Mouse (Mus musculus) forebrain, embryonic 13.5 days (tissue): ENCODE results near the gene Aldh9a1. TPM values are rescaled to one million over a fixed set of nuclear protein-coding genes. Genes with fewer than 3 reads are reported as not detected.

ENCODE experiments used
- ATAC-seq: fragments of 200-750 bp; cut with Nextera tagmentation; 2 replicates; pipeline ENCODE4 v1.8.0; 2017
- H3K27ac ChIP-seq: fragments of 300-500 bp; sonication (generic); 2 replicates; pipeline ENCODE4 v1.5.1; 2015; ENCODE audit warnings: inconsistent platforms, mild to moderate bottlenecking, moderate library complexity
- H3K27me3 ChIP-seq: fragments of 300-500 bp; sonication (generic); 2 replicates; pipeline ENCODE4 v1.6.1; 2015; ENCODE audit warnings: mild to moderate bottlenecking, inconsistent platforms
- H3K36me3 ChIP-seq: fragments of 300-500 bp; sonication (generic); 2 replicates; pipeline ENCODE4 v1.6.1; 2015; ENCODE audit warnings: mild to moderate bottlenecking, inconsistent platforms; ENCODE audit not compliant: poor library complexity, severe bottlenecking
- H3K4me1 ChIP-seq: fragments of 300-500 bp; sonication (generic); 2 replicates; pipeline ENCODE4 v1.6.1; 2015; ENCODE audit warnings: inconsistent platforms
- H3K4me2 ChIP-seq: fragments of 300-500 bp; sonication (generic); 2 replicates; pipeline ENCODE4 v1.6.1; 2015; ENCODE audit warnings: inconsistent platforms, mild to moderate bottlenecking, moderate library complexity
- H3K4me3 ChIP-seq: fragments of 300-500 bp; sonication (generic); 2 replicates; pipeline ENCODE4 v1.5.1; 2015; ENCODE audit warnings: mild to moderate bottlenecking, inconsistent platforms
- H3K9ac ChIP-seq: fragments of 300-500 bp; sonication (generic); 2 replicates; pipeline ENCODE4 v1.6.1; 2015; ENCODE audit warnings: mild to moderate bottlenecking, inconsistent platforms
- H3K9me3 ChIP-seq: fragments of 300-500 bp; sonication (generic); replicated peaks from 2 replicates; pipeline ENCODE4 v1.6.1; 2016; ENCODE audit warnings: inconsistent platforms
- WGBS: fragments of 180-500 bp; shearing (Covaris S2); methylation state at CpG from one replicate; pipeline ENCODE4 v1.1.7; 2015; 5-methylcytosine and 5-hydroxymethylcytosine counted together
- polyA plus RNA-seq: library from polyadenylated mRNA; unstranded; fragments of >200 nt; fragmentation: Nextera tagmentation; extraction: Ambion mirVana; gene quantifications from 2 replicates; pipeline ENCODE4 v1.2.1, GENCODE M21; 2015

The Aldh9a1 gene
- polyA plus RNA-seq, 1 experiment from 2014 or later = 23.2 TPM

GRCm38 (mm10) chr1:167387796-167388195, 38.0 kb downstream of the Aldh9a1 start:
- Histone ChIP-seq H3K4me3 (no peak overlapping the region), H3K27me3 (peaks cover 8% of the 10 kb centered on the region), H3K9me3 (no peaks in the 10 kb centered on the region), H3K36me3 (no peaks in the 10 kb centered on the region), H3K9ac (no peak overlapping the region), H3K4me2 (no peak overlapping the region), H3K4me1 (peaks cover 10% of the 10 kb centered on the region), H3K27ac (no peak overlapping the region)
- 84% methylated on average over 3 of the region's 3 CpGs for WGBS
- no peak for ATAC-seq

- H3K27me3 ChIP-seq = peaks cover 11% of the 10 kb centered on the region
- no peak overlapping the region for H3K4me3 ChIP-seq
- 79% methylated on average over 6 of the region's 6 CpGs for WGBS
- peaks cover 10% of the 10 kb centered on the region for H3K4me1 ChIP-seq
- H3K27ac ChIP-seq = no peak overlapping the region
- H3K9me3 ChIP-seq = no peaks in the 10 kb centered on the region
- ATAC-seq = no peak
- H3K9ac ChIP-seq = no peak overlapping the region
- no peak overlapping the region for H3K4me2 ChIP-seq
- no peaks in the 10 kb centered on the region for H3K36me3 ChIP-seq
Observed at GRCm38 (mm10) chr1:167388571-167388970, 38.8 kb downstream of the Aldh9a1 start.

GRCm38 (mm10) chr1:167389584-167389983, 39.8 kb downstream of the Aldh9a1 start:
- Histone ChIP-seq H3K4me2 (no peak overlapping the region), H3K36me3 (no peaks in the 10 kb centered on the region), H3K27me3 (peaks cover 11% of the 10 kb centered on the region), H3K4me1 (peaks cover 13% of the 10 kb centered on the region), H3K9ac (no peak overlapping the region), H3K4me3 (no peak overlapping the region), H3K27ac (no peak overlapping the region), H3K9me3 (no peaks in the 10 kb centered on the region)
- no peak for ATAC-seq
- 94% methylated on average over 7 of the region's 7 CpGs for WGBS

- Histone ChIP-seq H3K27ac (no peak overlapping the region), H3K9me3 (no peaks in the 10 kb centered on the region), H3K4me1 (peaks cover 14% of the 10 kb centered on the region), H3K4me2 (no peak overlapping the region), H3K4me3 (no peak overlapping the region), H3K9ac (no peak overlapping the region), H3K36me3 (no peaks in the 10 kb centered on the region), H3K27me3 (peaks cover 18% of the 10 kb centered on the region)
- 75% methylated on average over 4 of the region's 4 CpGs for WGBS
- no peak for ATAC-seq
Observed at GRCm38 (mm10) chr1:167390381-167390780, 40.6 kb downstream of the Aldh9a1 start.

GRCm38 (mm10) chr1:167391241-167391640, 41.5 kb downstream of the Aldh9a1 start:
- H3K9ac ChIP-seq = no peak overlapping the region
- H3K27ac ChIP-seq = no peak overlapping the region
- ATAC-seq = no peak
- H3K4me3 ChIP-seq = no peak overlapping the region
- H3K36me3 ChIP-seq = no peaks in the 10 kb centered on the region
- H3K9me3 ChIP-seq = no peaks in the 10 kb centered on the region
- no peak overlapping the region for H3K4me2 ChIP-seq
- peaks cover 14% of the 10 kb centered on the region for H3K4me1 ChIP-seq
- 78% methylated on average over 6 of the region's 6 CpGs for whole genome bisulfite sequencing
- peaks cover 20% of the 10 kb centered on the region for H3K27me3 ChIP-seq

- Histone ChIP-seq H3K4me2 (peak overlapping the region; percentile 76), H3K9me3 (no peaks in the 10 kb centered on the region), H3K27me3 (peaks cover 26% of the 10 kb centered on the region), H3K9ac (peak overlapping the region; percentile 70; the same call in 1 of the 2 replicates), H3K4me1 (peaks cover 14% of the 10 kb centered on the region), H3K27ac (no peak overlapping the region), H3K36me3 (no peaks in the 10 kb centered on the region), H3K4me3 (peak overlapping the region; percentile 67; the same call in 1 of the 2 replicates)
- 56% methylated on average over 2 of the region's 2 CpGs for WGBS
- no peak for ATAC-seq
Observed at GRCm38 (mm10) chr1:167392031-167392640, 42.3 kb downstream of the Aldh9a1 start.

- Histone ChIP-seq H3K4me2 (peak overlapping the region; percentile 76), H3K4me1 (peaks cover 14% of the 10 kb centered on the region), H3K36me3 (no peaks in the 10 kb centered on the region), H3K4me3 (peak overlapping the region; percentile 67), H3K27ac (no peak overlapping the region), H3K9ac (peak overlapping the region; percentile 70), H3K27me3 (peaks cover 26% of the 10 kb centered on the region), H3K9me3 (no peaks in the 10 kb centered on the region)
- WGBS = 10% methylated on average over 8 of the region's 8 CpGs
- no peak for ATAC-seq
Observed at GRCm38 (mm10) chr1:167392687-167393086, 42.9 kb downstream of the Aldh9a1 start.

- Histone ChIP-seq H3K9ac (peak overlapping the region; percentile 70), H3K4me3 (peak overlapping the region; percentile 67), H3K36me3 (no peaks in the 10 kb centered on the region), H3K4me2 (peak overlapping the region; percentile 76), H3K4me1 (peaks cover 14% of the 10 kb centered on the region), H3K9me3 (no peaks in the 10 kb centered on the region), H3K27me3 (peaks cover 26% of the 10 kb centered on the region), H3K27ac (no peak overlapping the region)
- ATAC-seq = peak; percentile 14
- WGBS = under 1% methylated on average over 15 of the region's 15 CpGs
Observed at GRCm38 (mm10) chr1:167393281-167393680, 43.5 kb downstream of the Aldh9a1 start.

- Histone ChIP-seq H3K4me1 (peaks cover 14% of the 10 kb centered on the region), H3K9me3 (no peaks in the 10 kb centered on the region), H3K27me3 (peaks cover 26% of the 10 kb centered on the region), H3K27ac (peak within 1 kb of the TSS; percentile 81), H3K9ac (peak within 1 kb of the TSS; percentile 70), H3K4me3 (peak within 1 kb of the TSS; percentile 67), H3K4me2 (peak within 1 kb of the TSS; percentile 76), H3K36me3 (no peaks in the 10 kb centered on the region)
- under 1% methylated on average over 45 of the region's 45 CpGs for whole genome bisulfite sequencing
- ATAC-seq = peak; percentile 96
Observed at GRCm38 (mm10) chr1:167393683-167394492, 44.1 kb downstream of the Aldh9a1 start, which contains the start of gene Mgst3. Gene Mgst3 (minus strand): TSS chr1:167393841.

- H3K9me3 ChIP-seq = no peaks in the 10 kb centered on the region
- no peak for ATAC-seq
- H3K4me2 ChIP-seq = no peak overlapping the region
- no peak overlapping the region for H3K27ac ChIP-seq
- H3K36me3 ChIP-seq = no peaks in the 10 kb centered on the region
- WGBS = 82% methylated on average over 4 of the region's 4 CpGs
- H3K4me3 ChIP-seq = no peak overlapping the region
- no peaks in the 10 kb centered on the region for H3K4me1 ChIP-seq
- H3K9ac ChIP-seq = no peak overlapping the region
- H3K27me3 ChIP-seq = peaks cover 8% of the 10 kb centered on the region; the same call in 1 of the 2 replicates
Observed at GRCm38 (mm10) chr1:167405237-167405636, 55.4 kb downstream of the Aldh9a1 start.

GRCm38 (mm10) chr1:167409601-167410000, 59.8 kb downstream of the Aldh9a1 start:
- Histone ChIP-seq H3K27me3 (peaks cover 14% of the 10 kb centered on the region), H3K36me3 (no peaks in the 10 kb centered on the region), H3K4me2 (no peak overlapping the region), H3K4me1 (no peaks in the 10 kb centered on the region), H3K9ac (no peak overlapping the region), H3K9me3 (no peaks in the 10 kb centered on the region), H3K4me3 (no peak overlapping the region), H3K27ac (no peak overlapping the region)
- ATAC-seq = no peak
- 83% methylated on average over 4 of the region's 4 CpGs for WGBS

GRCm38 (mm10) chr1:167411991-167412715, 62.4 kb downstream of the Aldh9a1 start:
- no peak for ATAC-seq
- WGBS = 80% methylated on average over 12 of the region's 12 CpGs

More at GRCm38 (mm10) chr1:167411991-167412715, 62.4 kb downstream of the Aldh9a1 start:
- H3K27ac ChIP-seq = no peak overlapping the region
- H3K4me3 ChIP-seq = no peak overlapping the region
- peaks cover 11% of the 10 kb centered on the region for H3K27me3 ChIP-seq
- no peaks in the 10 kb centered on the region for H3K36me3 ChIP-seq
- no peak overlapping the region for H3K9ac ChIP-seq
- no peaks in the 10 kb centered on the region for H3K9me3 ChIP-seq
- no peak overlapping the region for H3K4me2 ChIP-seq
- H3K4me1 ChIP-seq = no peaks in the 10 kb centered on the region
